Mouse (Mus musculus) central nervous system, embryonic 18 days (tissue): Measurements from ENCODE around the gene Lrrc66. TPM values are rescaled to one million over a fixed set of nuclear protein-coding genes. Genes with fewer than 3 reads are reported as not detected.

Source experiments
- polyA plus RNA-seq: library from polyadenylated mRNA; depleted of rRNA; stranded (reverse); fragments of >200 nt; gene quantifications from 2 replicates; pipeline ENCODE4 v1.2.3, GENCODE M21; 2012; rRNA removed

Lrrc66 gene
- polyA plus RNA-seq = not detected in 2 replicates

DNA sequence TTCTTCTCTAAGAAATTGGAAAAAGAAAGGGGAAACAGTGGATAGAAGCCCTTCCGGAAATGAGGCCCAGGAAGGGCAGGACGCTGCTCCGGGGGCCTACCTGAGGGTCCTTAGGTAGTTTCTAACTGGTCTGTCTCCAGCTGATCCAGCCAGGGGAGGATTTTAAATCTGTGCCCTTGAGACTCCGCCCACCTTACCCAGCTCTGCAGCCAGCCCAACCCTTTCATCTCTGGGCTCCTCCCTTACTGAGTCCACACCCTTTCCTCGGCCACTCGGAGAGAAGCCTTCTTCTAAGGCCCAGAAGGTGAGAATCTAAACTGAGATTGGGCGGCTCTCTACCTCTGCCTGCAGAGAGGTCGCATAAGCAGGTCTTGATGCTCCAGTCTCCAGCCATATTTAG is at the start of gene Lrrc66:
TSS of gene Lrrc66 (minus strand) at position 236 of the 400 bp plus-strand sequence.

GRCm38 (mm10) chr5:73651061-73651854 is 18.9 kb upstream of the Lrrc66 start, which contains the start of gene Spata18:
Spata18 (plus strand) TSS chr5:73651379.

GRCm38 (mm10) chr5:73647261-73647900 is 15.1 kb upstream of the Lrrc66 start, which contains the start of gene Sgcb:
Sgcb (minus strand) TSS chr5:73647790.

Other genes starting within 250 kb of the Lrrc66 start
- gene Cwh43, start 226.5 kb downstream of the Lrrc66 start, polyA plus RNA-seq = 0.40 and 1.4 TPM in 2 replicates
- gene Dcun1d4, start 151.5 kb downstream of the Lrrc66 start, polyA plus RNA-seq = 36.3 and 37.1 TPM in 2 replicates
- 31.3 and 34.0 TPM in 2 replicates for gene Sgcb, start 15.3 kb upstream of the Lrrc66 start, polyA plus RNA-seq
- gene Spata18, start 18.9 kb upstream of the Lrrc66 start, polyA plus RNA-seq = 0.62 and 0.98 TPM in 2 replicates